Mouse (Mus musculus) heart, embryonic 11.5 days (tissue): ENCODE results near the gene Pspc1. TPM values are rescaled to one million over a fixed set of nuclear protein-coding genes. Genes with fewer than 3 reads are reported as not detected.

ENCODE experiments used
- ATAC-seq: fragments of 200-750 bp; cut with Nextera tagmentation; replicated peaks from 2 replicates; pipeline ENCODE4 v1.8.0; 2017; ENCODE audit warnings: moderate library complexity; ENCODE audit not compliant: insufficient number of reproducible peaks, low FRiP score, low TSS enrichment
- H3K27ac ChIP-seq: fragments of 300-500 bp; sonication (generic); 2 replicates; pipeline ENCODE4 v1.5.1; 2014; ENCODE audit warnings: mild to moderate bottlenecking, low read depth, low read length
- H3K27me3 ChIP-seq: fragments of 300-500 bp; sonication (generic); 2 replicates; pipeline ENCODE4 v1.6.1; 2014; ENCODE audit warnings: mild to moderate bottlenecking, low read length, mixed read lengths; ENCODE audit not compliant: control insufficient read depth, insufficient read depth
- H3K36me3 ChIP-seq: fragments of 300-500 bp; sonication (generic); 2 replicates; pipeline ENCODE4 v1.6.1; 2014; ENCODE audit warnings: mild to moderate bottlenecking, low read length, moderate library complexity, mixed read lengths; ENCODE audit not compliant: control insufficient read depth, insufficient read depth
- H3K4me1 ChIP-seq: fragments of 300-500 bp; sonication (generic); 2 replicates; pipeline ENCODE4 v1.6.1; 2014; ENCODE audit warnings: low read length; ENCODE audit not compliant: control insufficient read depth, insufficient read depth
- H3K4me2 ChIP-seq: fragments of 300-500 bp; sonication (generic); 2 replicates; pipeline ENCODE4 v1.6.1; 2014; ENCODE audit warnings: mild to moderate bottlenecking, moderate library complexity
- H3K4me3 ChIP-seq: fragments of 300-500 bp; sonication (generic); 2 replicates; pipeline ENCODE4 v1.5.1; 2014; ENCODE audit warnings: low read depth, low read length
- H3K9ac ChIP-seq: fragments of 300-500 bp; sonication (generic); 2 replicates; pipeline ENCODE4 v1.6.1; 2014; ENCODE audit warnings: mild to moderate bottlenecking, low read depth, low read length, moderate library complexity
- H3K9me3 ChIP-seq: fragments of 300-500 bp; sonication (generic); replicated peaks from 2 replicates; pipeline ENCODE4 v1.6.1; 2016; ENCODE audit warnings: low read length; ENCODE audit not compliant: control insufficient read depth
- WGBS: fragments of 180-500 bp; shearing (Covaris S2); extraction: QIAGEN DNeasy Blood & Tissue Kit; methylation state at CpG from one replicate; pipeline ENCODE4 v1.1.7; 2014; ENCODE audit not compliant: insufficient replicate concordance; 5-methylcytosine and 5-hydroxymethylcytosine counted together
- polyA plus RNA-seq: library from polyadenylated mRNA; unstranded; fragments of >200 nt; fragmentation: Nextera tagmentation; extraction: Ambion mirVana; gene quantifications from 2 replicates; pipeline ENCODE4 v1.2.1, GENCODE M21; 2014

The Pspc1 gene
- polyA plus RNA-seq, 1 experiment from 2014 or later, result 36.7 TPM

GRCm38 (mm10) chr14:56751282-56751681, 26.8 kb downstream of the Pspc1 start:
- ATAC-seq, result no peak
- Histone ChIP-seq H3K4me1 (no peaks in the 10 kb centered on the region), H3K36me3 (peaks cover 18% of the 10 kb centered on the region), H3K27ac (no peak overlapping the region), H3K4me2 (no peak overlapping the region), H3K9ac (no peak overlapping the region), H3K9me3 (no peaks in the 10 kb centered on the region), H3K4me3 (no peak overlapping the region), H3K27me3 (no peaks in the 10 kb centered on the region)
- 84% methylated on average over 4 of the region's 4 CpGs for WGBS

GRCm38 (mm10) chr14:56740175-56740574, 37.9 kb downstream of the Pspc1 start:
- no peak for ATAC-seq
- H3K9ac ChIP-seq, result no peak overlapping the region
- no peaks in the 10 kb centered on the region for H3K9me3 ChIP-seq
- H3K4me3 ChIP-seq, result no peak overlapping the region
- 89% methylated on average over 1 of the region's 1 CpGs for WGBS
- H3K27me3 ChIP-seq, result no peaks in the 10 kb centered on the region
- no peaks in the 10 kb centered on the region for H3K36me3 ChIP-seq
- H3K4me1 ChIP-seq, result no peaks in the 10 kb centered on the region
- no peak overlapping the region for H3K27ac ChIP-seq
- no peak overlapping the region for H3K4me2 ChIP-seq

- Histone ChIP-seq H3K9me3 (no peaks in the 10 kb centered on the region), H3K9ac (no peak overlapping the region), H3K4me3 (no peak overlapping the region), H3K27ac (no peak overlapping the region), H3K36me3 (no peaks in the 10 kb centered on the region), H3K27me3 (no peaks in the 10 kb centered on the region), H3K4me2 (no peak overlapping the region), H3K4me1 (no peaks in the 10 kb centered on the region)
- no peak for ATAC-seq
- 60% methylated on average over 1 of the region's 1 CpGs for WGBS
Measured at GRCm38 (mm10) chr14:56726493-56726892, 51.6 kb downstream of the Pspc1 start.

GRCm38 (mm10) chr14:56705687-56706086, 72.4 kb downstream of the Pspc1 start:
- ATAC-seq, result no peak
- Histone ChIP-seq H3K36me3 (no peaks in the 10 kb centered on the region), H3K9me3 (no peaks in the 10 kb centered on the region), H3K4me2 (no peak overlapping the region), H3K9ac (no peak overlapping the region), H3K4me1 (peaks cover 11% of the 10 kb centered on the region; the same call in 1 of the 2 replicates), H3K27ac (no peak overlapping the region), H3K4me3 (no peak overlapping the region), H3K27me3 (no peaks in the 10 kb centered on the region)
- 61% methylated on average over 4 of the region's 4 CpGs for WGBS

GRCm38 (mm10) chr14:56702644-56703043, 75.5 kb downstream of the Pspc1 start:
- ATAC-seq, result no peak
- H3K36me3 ChIP-seq, result peaks cover 10% of the 10 kb centered on the region; the same call in 1 of the 2 replicates
- H3K9me3 ChIP-seq, result no peaks in the 10 kb centered on the region
- no peak overlapping the region for H3K4me3 ChIP-seq
- no peak overlapping the region for H3K27ac ChIP-seq
- no peaks in the 10 kb centered on the region for H3K27me3 ChIP-seq
- peaks cover 11% of the 10 kb centered on the region; the same call in 1 of the 2 replicates for H3K4me1 ChIP-seq
- no peak overlapping the region for H3K9ac ChIP-seq
- no peak overlapping the region for H3K4me2 ChIP-seq
- whole genome bisulfite sequencing, result 86% methylated on average over 4 of the region's 4 CpGs

- no peaks in the 10 kb centered on the region for H3K4me1 ChIP-seq
- H3K27ac ChIP-seq, result no peak overlapping the region
- WGBS, result 94% methylated on average over 5 of the region's 5 CpGs
- H3K9ac ChIP-seq, result no peak overlapping the region
- ATAC-seq, result no peak
- H3K4me2 ChIP-seq, result no peak overlapping the region
- H3K4me3 ChIP-seq, result no peak overlapping the region
- no peaks in the 10 kb centered on the region for H3K9me3 ChIP-seq
- H3K27me3 ChIP-seq, result no peaks in the 10 kb centered on the region
- peaks cover 29% of the 10 kb centered on the region for H3K36me3 ChIP-seq
Measured at GRCm38 (mm10) chr14:56697836-56698235, 80.3 kb downstream of the Pspc1 start.

GRCm38 (mm10) chr14:56695495-56695894, 82.6 kb downstream of the Pspc1 start:
- no peak overlapping the region for H3K9ac ChIP-seq
- no peaks in the 10 kb centered on the region for H3K27me3 ChIP-seq
- no peak overlapping the region for H3K4me3 ChIP-seq
- no peak overlapping the region for H3K4me2 ChIP-seq
- H3K36me3 ChIP-seq, result peaks cover 36% of the 10 kb centered on the region
- H3K4me1 ChIP-seq, result no peaks in the 10 kb centered on the region
- H3K9me3 ChIP-seq, result no peaks in the 10 kb centered on the region
- ATAC-seq, result no peak
- 82% methylated on average over 3 of the region's 3 CpGs for WGBS
- no peak overlapping the region for H3K27ac ChIP-seq

- WGBS, result 78% methylated on average over 1 of the region's 1 CpGs
- peaks cover 40% of the 10 kb centered on the region for H3K36me3 ChIP-seq
- no peak for ATAC-seq
- no peak overlapping the region for H3K27ac ChIP-seq
- no peak overlapping the region for H3K9ac ChIP-seq
- H3K4me2 ChIP-seq, result no peak overlapping the region
- no peaks in the 10 kb centered on the region for H3K9me3 ChIP-seq
- H3K4me3 ChIP-seq, result no peak overlapping the region
- H3K27me3 ChIP-seq, result no peaks in the 10 kb centered on the region
- no peaks in the 10 kb centered on the region for H3K4me1 ChIP-seq
Measured at GRCm38 (mm10) chr14:56689766-56690165, 88.3 kb downstream of the Pspc1 start.

- Histone ChIP-seq H3K4me3 (no peak overlapping the region), H3K9ac (no peak overlapping the region), H3K4me2 (no peak overlapping the region), H3K27ac (no peak overlapping the region), H3K36me3 (peaks cover 39% of the 10 kb centered on the region), H3K9me3 (no peaks in the 10 kb centered on the region), H3K4me1 (no peaks in the 10 kb centered on the region), H3K27me3 (no peaks in the 10 kb centered on the region)
- WGBS, result 81% methylated on average over 1 of the region's 1 CpGs
- no peak for ATAC-seq
Measured at GRCm38 (mm10) chr14:56689116-56689515, 89.0 kb downstream of the Pspc1 start.
